In the genomic region with DNA sequence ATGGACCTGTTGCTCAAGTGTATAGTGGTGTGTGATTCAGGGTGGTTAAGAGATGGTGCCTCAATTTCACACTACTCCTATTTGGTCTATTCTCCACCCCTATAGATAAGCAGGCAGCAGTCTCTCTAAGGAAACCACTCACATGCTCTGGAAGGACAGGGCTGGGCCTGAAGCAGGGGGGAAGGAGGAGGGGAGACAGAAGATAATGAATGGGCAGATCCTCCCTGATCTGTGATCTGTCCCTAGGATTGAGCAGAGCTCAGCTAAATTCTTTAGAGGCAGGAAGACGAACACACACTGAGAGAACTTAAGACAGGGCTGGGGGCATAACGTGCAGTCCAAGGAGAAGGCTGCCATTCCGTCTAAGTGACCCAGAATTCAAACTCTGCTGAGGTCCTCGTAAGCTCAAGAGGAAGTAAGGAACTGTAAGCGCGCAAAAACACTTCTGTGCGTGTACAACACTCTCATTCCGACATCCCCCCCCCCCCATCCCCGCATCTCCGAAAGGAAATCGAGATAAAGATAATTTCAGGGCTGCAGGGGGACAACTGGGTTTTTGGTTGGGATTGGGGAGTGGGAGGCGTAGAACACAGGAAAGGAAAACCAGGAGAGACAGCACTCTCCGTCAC, we compare ENCODE assay signal across 9 mouse cellular contexts. TPM values are rescaled to one million over a fixed set of nuclear protein-coding genes. Genes with fewer than 3 reads are reported as not detected.
A peak's percentile ranks its signal among the peaks of the same experiment; 100 is the strongest.
DNase-seq lines count a peak whose midpoint lies in the region; ATAC-seq and TF ChIP-seq lines count a peak whose summit lies in the region.
"Had no signal": no experiment of that assay in that cellular context is flagged by ENCODE, and none has a peak within 500 bp of the region (broad histone marks: within the 10 kb centered on the region; RNA-seq: fewer than 3 reads in every experiment).

No protein-coding gene starts in this region.

- ATAC-seq in lung, embryonic 15.5 days (ENCODE audit: borderline replicate concordance, extremely low read depth, low FRiP score, low TSS enrichment) = no peak
- no peak for ATAC-seq in hindbrain, postnatal 0 days
- ATAC-seq in midbrain, embryonic 11.5 days (ENCODE audit: low FRiP score) = no peak

- no peaks in the 10 kb centered on the region for H3K27me3 ChIP-seq in lung, embryonic 15.5 days
- no peaks in the 10 kb centered on the region for H3K27me3 ChIP-seq in hindbrain, postnatal 0 days (ENCODE audit: insufficient read depth, low read length)
- H3K27me3 ChIP-seq in midbrain, embryonic 11.5 days (ENCODE audit: control insufficient read depth, insufficient read depth, low read length) = no peaks in the 10 kb centered on the region

- no peaks in the 10 kb centered on the region for H3K9me3 ChIP-seq in lung, embryonic 15.5 days
- no peaks in the 10 kb centered on the region for H3K9me3 ChIP-seq in hindbrain, postnatal 0 days (ENCODE audit: low read length)
- H3K9me3 ChIP-seq in midbrain, embryonic 11.5 days (ENCODE audit: control insufficient read depth, low read length) = no peaks in the 10 kb centered on the region

- no peaks in the 10 kb centered on the region; the same call in 1 of the 2 replicates for H3K36me3 ChIP-seq in lung, embryonic 15.5 days
- H3K36me3 ChIP-seq in hindbrain, postnatal 0 days (ENCODE audit: insufficient read depth, low read length) = no peaks in the 10 kb centered on the region
- no peaks in the 10 kb centered on the region for H3K36me3 ChIP-seq in midbrain, embryonic 11.5 days (ENCODE audit: control insufficient read depth, insufficient read depth, low read length)

- H3K4me2 ChIP-seq in lung, embryonic 15.5 days = peak overlapping the region; percentile 83
- H3K4me2 ChIP-seq in hindbrain, postnatal 0 days (ENCODE audit: low read depth, low read length) = peak overlapping the region; percentile 84
- H3K4me2 ChIP-seq in midbrain, embryonic 11.5 days = peak overlapping the region; percentile 84

- 1% methylated on average over 13 of the region's 13 CpGs for WGBS in lung, embryonic 15.5 days
- WGBS in hindbrain, postnatal 0 days = 3% methylated on average over 13 of the region's 13 CpGs
- 2% methylated on average over 13 of the region's 13 CpGs for WGBS in midbrain, embryonic 11.5 days

- no peak for TF ChIP-seq CTCF in hindbrain, postnatal 0 days (IDR thresholded peaks at IDR 0.05; ENCODE audit: low read depth)

- peak overlapping the region; percentile 67; the same call in 1 of the 2 replicates for H3K27ac ChIP-seq in lung, embryonic 15.5 days
- H3K27ac ChIP-seq in hindbrain, postnatal 0 days = peak overlapping the region; percentile 72; the same call in 1 of the 2 replicates
- H3K27ac ChIP-seq in midbrain, embryonic 11.5 days (ENCODE audit: low read depth, low read length) = no peak overlapping the region

- peak overlapping the region; percentile 97 for H3K9ac ChIP-seq in lung, embryonic 15.5 days
- peak overlapping the region; percentile 73 for H3K9ac ChIP-seq in hindbrain, postnatal 0 days (replicated peaks; ENCODE audit: low read length)
- peak overlapping the region; percentile 96 for H3K9ac ChIP-seq in midbrain, embryonic 11.5 days (ENCODE audit: low read length)

- peaks cover 20% of the 10 kb centered on the region for H3K4me1 ChIP-seq in lung, embryonic 15.5 days
- H3K4me1 ChIP-seq in hindbrain, postnatal 0 days (ENCODE audit: insufficient read depth, low read length) = peaks cover 13% of the 10 kb centered on the region
- H3K4me1 ChIP-seq in midbrain, embryonic 11.5 days (ENCODE audit: control insufficient read depth, insufficient read depth, low read length) = peaks cover 9% of the 10 kb centered on the region

- H3K4me3 ChIP-seq in lung, embryonic 15.5 days = peak overlapping the region; percentile 96
- H3K4me3 ChIP-seq in hindbrain, postnatal 0 days (ENCODE audit: low read length) = peak overlapping the region; percentile 84
- H3K4me3 ChIP-seq in midbrain, embryonic 11.5 days (ENCODE audit: low read depth, low read length) = peak overlapping the region; percentile 94

- no peak for DNase-seq in lung, postnatal 25 days (ENCODE audit: low spot score)
- DNase-seq in c-Kit-positive CD71-positive TER-119-positive erythroid progenitor cells, embryonic 14.5 days (ENCODE audit: low spot score) = peak; percentile 81
- no peak for DNase-seq in hindbrain, postnatal 0 days (ENCODE audit: low spot score)
- no peak for DNase-seq in midbrain, embryonic 11.5 days (ENCODE audit: low spot score, missing footprints)
- DNase-seq in ovary, postnatal 14 days (ENCODE audit: low spot score) = no peak
- no peak for DNase-seq in retina, embryonic 14.5 days (ENCODE audit: low spot score)
- no peak for DNase-seq in thymus, postnatal 36 days

RNA-seq across cellular contexts. Expression of gene Rab5c, which starts 0.8 kb away (rescaled TPM):
- 24.4 and 26.0 TPM in 2 replicates for polyA plus RNA-seq in lung, embryonic 15.5 days (2015; fragmentation: Nextera tagmentation; extraction: Ambion mirVana)
- 246 and 248 TPM in 2 replicates for total RNA-seq in hindbrain, postnatal 0 days (2014; rRNA removed)
- polyA plus RNA-seq in hindbrain, postnatal 0 days (2015; fragmentation: Nextera tagmentation; extraction: Ambion mirVana) = 34.1 and 34.4 TPM in 2 replicates
- 83.6 and 85.0 TPM in 2 replicates for polyA plus RNA-seq in midbrain, embryonic 11.5 days (2014; fragmentation: Nextera tagmentation; extraction: Ambion mirVana)

RNA-seq across cellular contexts. Expression of gene Kcnh4, which starts 22.5 kb away (rescaled TPM):
- polyA plus RNA-seq in lung, embryonic 15.5 days (2015; fragmentation: Nextera tagmentation; extraction: Ambion mirVana) = 0.04 TPM in 1 of 2 replicates, not detected in the other
- 10.0 and 12.9 TPM in 2 replicates for total RNA-seq in hindbrain, postnatal 0 days (2014; rRNA removed)
- polyA plus RNA-seq in hindbrain, postnatal 0 days (2015; fragmentation: Nextera tagmentation; extraction: Ambion mirVana) = 3.6 and 4.2 TPM in 2 replicates
- 2.7 and 2.9 TPM in 2 replicates for polyA plus RNA-seq in midbrain, embryonic 11.5 days (2014; fragmentation: Nextera tagmentation; extraction: Ambion mirVana)

RNA-seq across cellular contexts. Expression of gene Hspb9, which starts 23.6 kb away (rescaled TPM):
- 0.23 and 0.32 TPM in 2 replicates for polyA plus RNA-seq in lung, embryonic 15.5 days (2015; fragmentation: Nextera tagmentation; extraction: Ambion mirVana)
- not detected in 2 replicates for total RNA-seq in hindbrain, postnatal 0 days (2014; rRNA removed)
- polyA plus RNA-seq in hindbrain, postnatal 0 days (2015; fragmentation: Nextera tagmentation; extraction: Ambion mirVana) = 0.24 and 0.28 TPM in 2 replicates
- 0.47 and 0.52 TPM in 2 replicates for polyA plus RNA-seq in midbrain, embryonic 11.5 days (2014; fragmentation: Nextera tagmentation; extraction: Ambion mirVana)

RNA-seq across cellular contexts. Expression of gene Kat2a, which starts 25.0 kb away (rescaled TPM):
- 52.9 and 56.1 TPM in 2 replicates for polyA plus RNA-seq in lung, embryonic 15.5 days (2015; fragmentation: Nextera tagmentation; extraction: Ambion mirVana)
- 62.6 and 63.3 TPM in 2 replicates for total RNA-seq in hindbrain, postnatal 0 days (2014; rRNA removed)
- 56.0 and 61.7 TPM in 2 replicates for polyA plus RNA-seq in hindbrain, postnatal 0 days (2015; fragmentation: Nextera tagmentation; extraction: Ambion mirVana)
- polyA plus RNA-seq in midbrain, embryonic 11.5 days (2014; fragmentation: Nextera tagmentation; extraction: Ambion mirVana) = 44.4 and 57.2 TPM in 2 replicates

RNA-seq across cellular contexts. Expression of gene Hcrt, which starts 25.5 kb away (rescaled TPM):
- polyA plus RNA-seq in lung, embryonic 15.5 days (2015; fragmentation: Nextera tagmentation; extraction: Ambion mirVana) = not detected in 2 replicates
- 6.9 TPM in 1 of 2 replicates, not detected in the other for total RNA-seq in hindbrain, postnatal 0 days (2014; rRNA removed)
- polyA plus RNA-seq in hindbrain, postnatal 0 days (2015; fragmentation: Nextera tagmentation; extraction: Ambion mirVana) = 0.88 and 1.2 TPM in 2 replicates
- not detected in 2 replicates for polyA plus RNA-seq in midbrain, embryonic 11.5 days (2014; fragmentation: Nextera tagmentation; extraction: Ambion mirVana)
- polyA plus RNA-seq: gonadal fat pad, adult 2 months had no signal
